Comparison of ENCODE assay signal across 11 mouse cellular contexts in the genomic region with DNA sequence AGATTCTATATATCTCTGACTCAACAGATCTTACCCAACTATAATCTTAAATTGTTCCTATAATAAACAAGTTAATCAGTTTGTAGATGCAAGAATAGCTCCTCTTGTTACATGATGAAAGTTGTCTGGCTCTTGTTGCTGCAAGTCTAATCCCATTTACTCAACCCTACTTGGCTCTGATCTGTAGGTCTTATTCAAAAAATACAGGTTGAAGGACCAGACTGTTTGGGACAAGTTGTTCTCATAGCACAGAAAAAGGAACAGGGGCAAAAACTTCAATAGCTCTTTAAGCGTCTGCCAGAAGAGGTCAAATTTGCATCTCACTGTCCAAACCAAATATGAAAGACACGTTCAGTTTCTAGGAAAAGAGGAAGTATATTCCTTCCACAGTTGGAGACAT.
"Had no signal": no experiment of that assay in that cellular context is flagged by ENCODE, and none has a peak within 500 bp of the region (broad histone marks: within the 10 kb centered on the region; RNA-seq: fewer than 3 reads in every experiment).

No protein-coding gene starts in this region.

- H3K4me3 ChIP-seq: kidney, embryonic 15.5 days; liver, embryonic 13.5 days had no signal

- DNase-seq: kidney, adult 8-10 months; kidney, postnatal 10 days; kidney, postnatal 36 days; liver, embryonic 13.5 days; lung, adult 2 months; lung, postnatal 14 days; lung, postnatal 4 days; midbrain, embryonic 14.5 days; right cerebral cortex, postnatal 4 days; thymus, postnatal 25 days had no signal

- H3K27ac ChIP-seq: kidney, embryonic 15.5 days; liver, embryonic 13.5 days had no signal
